Mouse (Mus musculus): ENCODE data around the gene Itih5. TPM values are rescaled to one million over a fixed set of nuclear protein-coding genes. Genes with fewer than 3 reads are reported as not detected.
A peak's percentile ranks its signal among the peaks of the same experiment; 100 is the strongest.

Gene Itih5
- polyA plus RNA-seq, 1 experiment: 7.3 TPM

- TF ChIP-seq POLR2A (IDR thresholded peaks at IDR 0.05; ENCODE audit: borderline replicate concordance, extremely low read depth, insufficient read depth, insufficient read length, poor library complexity, severe bottlenecking) (no peak), CTCF (IDR thresholded peaks at IDR 0.05; ENCODE audit: borderline replicate concordance, extremely low read depth, insufficient read depth, insufficient read length) (no peak)
- no peak for DNase-seq (ENCODE audit: low read depth)
Measured at GRCm38 (mm10) chr2:10133941-10134340, 19.4 kb upstream of the Itih5 start.

- no peak for DNase-seq (ENCODE audit: low read depth)
- TF ChIP-seq CTCF (IDR thresholded peaks at IDR 0.05; ENCODE audit: borderline replicate concordance, extremely low read depth, insufficient read depth, insufficient read length) (no peak), POLR2A (IDR thresholded peaks at IDR 0.05; ENCODE audit: borderline replicate concordance, extremely low read depth, insufficient read depth, insufficient read length, poor library complexity, severe bottlenecking) (no peak)
Measured at GRCm38 (mm10) chr2:10137320-10137719, 16.1 kb upstream of the Itih5 start.

DNA sequence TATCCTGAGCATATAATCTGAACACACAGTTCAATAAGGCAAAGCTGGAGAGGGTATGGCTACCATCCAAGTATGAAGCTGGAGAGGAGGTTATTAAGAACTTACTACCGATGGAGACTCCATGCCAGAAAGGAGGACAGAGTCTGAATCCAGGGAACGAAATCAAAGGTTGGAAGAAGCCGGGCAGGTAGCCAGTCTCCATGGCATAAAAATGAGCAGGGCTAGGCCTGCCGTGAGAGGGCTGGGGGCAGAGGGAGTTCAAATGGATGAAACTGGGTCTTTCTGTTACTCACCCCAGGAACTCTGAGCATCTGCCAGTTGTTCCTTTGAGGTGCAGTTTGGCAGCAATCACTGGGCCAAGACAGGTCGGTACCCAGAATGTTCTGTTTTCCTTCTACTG, 12.9 kb upstream of the Itih5 start:
- TF ChIP-seq POLR2A (IDR thresholded peaks at IDR 0.05; ENCODE audit: borderline replicate concordance, extremely low read depth, insufficient read depth, insufficient read length, poor library complexity, severe bottlenecking) (no peak), CTCF (IDR thresholded peaks at IDR 0.05; ENCODE audit: borderline replicate concordance, extremely low read depth, insufficient read depth, insufficient read length) (no peak)
- no peak for DNase-seq (ENCODE audit: low read depth)

DNA sequence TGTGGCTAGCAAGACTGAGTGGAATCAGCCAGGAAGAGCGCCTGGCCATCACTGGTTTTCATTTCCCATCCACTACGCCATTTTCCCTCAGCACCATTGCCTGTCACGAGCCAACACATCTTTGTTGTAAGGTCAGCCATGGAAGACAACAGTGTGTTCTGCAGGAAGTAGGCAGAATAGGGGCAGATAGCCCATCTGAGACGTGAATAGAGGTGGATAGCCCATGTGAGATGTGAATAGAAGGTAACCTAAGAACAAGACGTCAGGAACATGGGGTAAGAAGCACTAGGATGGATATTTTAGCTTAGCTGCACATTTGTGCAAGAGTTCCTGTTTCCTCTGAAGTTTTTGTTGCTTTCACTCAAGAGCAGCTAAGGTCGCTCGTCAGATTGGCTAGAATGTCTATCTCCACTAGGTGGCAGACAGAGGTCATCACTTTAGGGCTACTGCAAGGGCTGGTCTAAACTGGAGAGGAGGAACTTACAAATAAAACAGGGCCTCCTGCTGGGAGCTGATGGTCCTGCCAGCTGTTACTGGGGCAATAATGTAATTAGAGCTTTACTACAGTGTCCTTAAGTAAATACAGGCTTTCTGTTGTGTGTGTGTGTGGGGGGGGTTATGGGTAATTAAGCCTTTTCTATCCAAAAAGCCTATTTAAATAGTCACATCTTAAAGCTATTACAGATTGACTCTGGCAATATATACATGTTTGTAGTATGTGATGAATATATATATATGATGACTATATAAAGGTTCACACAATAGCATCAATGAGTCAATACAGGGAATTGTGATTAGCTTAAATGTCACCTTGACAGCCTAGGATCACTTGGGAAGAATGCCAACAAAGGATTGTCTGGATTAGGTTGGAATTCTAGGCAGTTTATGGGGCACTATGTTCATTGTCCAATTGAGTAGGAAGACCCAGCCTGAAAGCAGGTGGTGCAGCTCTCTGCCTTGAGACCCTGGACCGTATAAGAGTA, 10.6 kb upstream of the Itih5 start:
- peak; percentile 87 for DNase-seq (ENCODE audit: low read depth)
- peak; percentile 68; the same call in 1 of the 2 replicates for TF ChIP-seq CTCF (IDR thresholded peaks at IDR 0.05; ENCODE audit: borderline replicate concordance, extremely low read depth, insufficient read depth, insufficient read length)
- TF ChIP-seq POLR2A (IDR thresholded peaks at IDR 0.05; ENCODE audit: borderline replicate concordance, extremely low read depth, insufficient read depth, insufficient read length, poor library complexity, severe bottlenecking): no peak

DNA sequence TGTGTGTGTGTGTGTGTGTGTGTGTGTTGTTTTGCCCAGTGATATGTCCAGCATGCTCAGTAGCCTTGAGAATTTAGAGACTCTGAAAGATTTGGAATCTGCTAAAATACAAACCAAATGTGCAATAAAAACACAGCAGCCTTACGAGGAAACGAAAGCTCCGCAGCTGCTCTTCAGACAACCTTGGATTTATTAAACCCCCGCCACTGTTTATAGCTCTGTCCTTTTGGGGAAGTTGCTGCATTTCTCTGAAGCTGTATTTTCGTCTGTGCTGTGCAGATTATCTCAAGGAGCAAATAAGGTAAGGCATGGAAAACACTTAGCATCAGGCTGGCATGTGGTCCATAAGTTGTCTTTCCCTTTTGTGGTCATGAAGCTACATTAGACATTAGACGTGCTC, 7.9 kb upstream of the Itih5 start:
- DNase-seq (ENCODE audit: low read depth): no peak
- TF ChIP-seq CTCF (IDR thresholded peaks at IDR 0.05; ENCODE audit: borderline replicate concordance, extremely low read depth, insufficient read depth, insufficient read length): no peak
- TF ChIP-seq POLR2A (IDR thresholded peaks at IDR 0.05; ENCODE audit: borderline replicate concordance, extremely low read depth, insufficient read depth, insufficient read length, poor library complexity, severe bottlenecking): no peak

- TF ChIP-seq CTCF (IDR thresholded peaks at IDR 0.05; ENCODE audit: borderline replicate concordance, extremely low read depth, insufficient read depth, insufficient read length): no peak
- TF ChIP-seq POLR2A (IDR thresholded peaks at IDR 0.05; ENCODE audit: borderline replicate concordance, extremely low read depth, insufficient read depth, insufficient read length, poor library complexity, severe bottlenecking): no peak
- DNase-seq (ENCODE audit: low read depth): peak; percentile 50
Measured at GRCm38 (mm10) chr2:10147176-10147575, 6.2 kb upstream of the Itih5 start.

DNA sequence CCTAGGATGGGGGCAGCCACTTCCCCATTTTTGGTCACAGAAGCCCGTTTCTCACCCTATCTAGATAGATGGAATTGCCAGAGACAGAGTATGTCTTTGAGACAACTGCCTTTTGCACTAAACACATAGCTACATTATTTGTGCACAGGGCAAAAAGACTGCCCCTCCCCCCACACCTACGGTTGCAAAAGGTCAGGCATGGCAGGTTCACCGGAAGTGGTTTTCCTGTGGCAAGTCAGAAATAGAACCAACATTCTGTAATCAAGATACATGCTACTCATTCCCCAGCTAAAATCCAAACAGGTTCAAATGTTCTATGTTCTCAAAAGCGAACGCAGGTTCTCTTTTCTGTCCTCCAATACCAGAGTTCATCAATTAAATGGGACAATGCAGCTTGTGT, 781 bp upstream of the Itih5 start:
- no peak for TF ChIP-seq CTCF (IDR thresholded peaks at IDR 0.05; ENCODE audit: borderline replicate concordance, extremely low read depth, insufficient read depth, insufficient read length)
- TF ChIP-seq POLR2A (IDR thresholded peaks at IDR 0.05; ENCODE audit: borderline replicate concordance, extremely low read depth, insufficient read depth, insufficient read length, poor library complexity, severe bottlenecking): no peak
- no peak for DNase-seq (ENCODE audit: low read depth)

DNA sequence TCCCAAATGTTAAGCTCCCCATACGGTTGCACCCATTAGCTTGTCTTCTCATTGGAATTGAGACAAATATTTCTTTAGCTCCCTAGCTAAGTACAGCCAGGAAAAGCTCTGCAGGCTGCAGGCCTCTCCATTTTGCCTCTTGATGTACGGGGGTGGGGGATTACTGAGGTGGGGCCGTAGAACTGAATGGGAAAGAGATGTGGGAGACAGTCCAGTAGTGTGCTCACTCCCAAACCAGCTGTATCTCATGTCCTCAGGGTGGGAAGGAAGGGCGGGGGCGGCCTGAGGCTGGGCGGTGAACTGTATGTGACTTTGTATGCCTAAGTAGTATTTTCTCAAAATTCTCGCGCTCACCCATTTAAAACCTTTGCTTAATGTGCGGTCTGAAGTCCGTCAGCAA, 3.8 kb downstream of the Itih5 start:
- no peak for DNase-seq (ENCODE audit: low read depth)
- TF ChIP-seq POLR2A (IDR thresholded peaks at IDR 0.05; ENCODE audit: borderline replicate concordance, extremely low read depth, insufficient read depth, insufficient read length, poor library complexity, severe bottlenecking) (no peak), CTCF (IDR thresholded peaks at IDR 0.05; ENCODE audit: borderline replicate concordance, extremely low read depth, insufficient read depth, insufficient read length) (no peak)

- no peak for TF ChIP-seq CTCF (IDR thresholded peaks at IDR 0.05; ENCODE audit: borderline replicate concordance, extremely low read depth, insufficient read depth, insufficient read length)
- TF ChIP-seq POLR2A (IDR thresholded peaks at IDR 0.05; ENCODE audit: borderline replicate concordance, extremely low read depth, insufficient read depth, insufficient read length, poor library complexity, severe bottlenecking): no peak
- no peak for DNase-seq (ENCODE audit: low read depth)
Measured at GRCm38 (mm10) chr2:10162011-10162410, 8.6 kb downstream of the Itih5 start.

- TF ChIP-seq CTCF (IDR thresholded peaks at IDR 0.05; ENCODE audit: borderline replicate concordance, extremely low read depth, insufficient read depth, insufficient read length) (no peak), POLR2A (IDR thresholded peaks at IDR 0.05; ENCODE audit: borderline replicate concordance, extremely low read depth, insufficient read depth, insufficient read length, poor library complexity, severe bottlenecking) (no peak)
- no peak for DNase-seq (ENCODE audit: low read depth)
Measured at GRCm38 (mm10) chr2:10166635-10167034, 13.3 kb downstream of the Itih5 start.

GRCm38 (mm10) chr2:10167283-10167682, 13.9 kb downstream of the Itih5 start:
- no peak for TF ChIP-seq CTCF (IDR thresholded peaks at IDR 0.05; ENCODE audit: borderline replicate concordance, extremely low read depth, insufficient read depth, insufficient read length)
- TF ChIP-seq POLR2A (IDR thresholded peaks at IDR 0.05; ENCODE audit: borderline replicate concordance, extremely low read depth, insufficient read depth, insufficient read length, poor library complexity, severe bottlenecking): no peak
- no peak for DNase-seq (ENCODE audit: low read depth)

DNA sequence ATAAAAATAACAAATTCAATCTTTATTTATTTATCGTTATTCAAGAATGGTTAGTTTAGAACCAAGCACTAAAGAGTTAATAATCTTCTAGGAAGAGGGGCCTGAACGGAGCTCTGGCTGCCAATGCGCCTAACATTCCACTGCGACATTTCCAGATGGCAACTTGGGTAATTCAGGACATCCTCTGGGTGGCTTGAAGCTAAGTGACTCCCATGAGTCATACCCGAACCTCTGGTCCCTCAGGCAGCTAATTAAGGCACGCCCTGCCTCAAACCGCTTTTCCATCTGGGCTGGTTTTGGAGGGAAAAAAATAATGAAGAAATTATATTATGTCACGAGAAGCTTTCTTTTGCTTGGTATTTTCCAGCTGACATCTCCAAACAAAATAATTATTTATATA, 14.6 kb downstream of the Itih5 start:
- no peak for DNase-seq (ENCODE audit: low read depth)
- TF ChIP-seq CTCF (IDR thresholded peaks at IDR 0.05; ENCODE audit: borderline replicate concordance, extremely low read depth, insufficient read depth, insufficient read length) (no peak), POLR2A (IDR thresholded peaks at IDR 0.05; ENCODE audit: borderline replicate concordance, extremely low read depth, insufficient read depth, insufficient read length, poor library complexity, severe bottlenecking) (no peak)
